Mouse (Mus musculus) embryonic facial prominence, embryonic 10.5 days (tissue): ENCODE results near the gene Apoa2. TPM values are rescaled to one million over a fixed set of nuclear protein-coding genes. Genes with fewer than 3 reads are reported as not detected.
"Not testable (repeated sequence)": the region's sequence is repeated elsewhere in the genome, so short reads cannot be mapped to it uniquely, and the experiment has no call there.

Source experiments
- DNase-seq: peaks from one replicate; pipeline ENCODE4 v3.0.0-alpha.2; 2017; ENCODE audit warnings: low spot score
- H3K27ac ChIP-seq: fragments of 300-500 bp; sonication (generic); replicated peaks from 2 replicates; pipeline ENCODE4 v1.5.1; 2016; ENCODE audit warnings: mild to moderate bottlenecking
- H3K27me3 ChIP-seq: fragments of 300-500 bp; sonication (generic); replicated peaks from 2 replicates; pipeline ENCODE4 v1.6.1; 2016; ENCODE audit warnings: low read depth, mild to moderate bottlenecking; ENCODE audit not compliant: poor library complexity, severe bottlenecking
- H3K36me3 ChIP-seq: fragments of 300-500 bp; sonication (generic); replicated peaks from 2 replicates; pipeline ENCODE4 v1.6.1; 2016; ENCODE audit warnings: mild to moderate bottlenecking, moderate library complexity
- H3K4me1 ChIP-seq: fragments of 300-500 bp; sonication (generic); 2 replicates; pipeline ENCODE4 v1.6.1; 2016
- H3K4me3 ChIP-seq: fragments of 300-500 bp; sonication (generic); 2 replicates; pipeline ENCODE4 v1.5.1; 2016; ENCODE audit warnings: mild to moderate bottlenecking, moderate library complexity
- H3K9me3 ChIP-seq: fragments of 300-500 bp; sonication (generic); 2 replicates; pipeline ENCODE4 v1.6.1; 2016; ENCODE audit warnings: mild to moderate bottlenecking
- WGBS: fragments of 180-500 bp; shearing (Covaris S2); methylation state at CpG from one replicate; pipeline ENCODE4 v1.1.7; 2016; 5-methylcytosine and 5-hydroxymethylcytosine counted together
- polyA plus RNA-seq: library from polyadenylated mRNA; unstranded; fragments of >200 nt; fragmentation: Nextera tagmentation; extraction: Ambion mirVana; gene quantifications from 2 replicates; pipeline ENCODE4 v1.2.1, GENCODE M21; 2016

Apoa2 gene
- polyA plus RNA-seq, 1 experiment from 2014 or later: 2.7 TPM

DNA sequence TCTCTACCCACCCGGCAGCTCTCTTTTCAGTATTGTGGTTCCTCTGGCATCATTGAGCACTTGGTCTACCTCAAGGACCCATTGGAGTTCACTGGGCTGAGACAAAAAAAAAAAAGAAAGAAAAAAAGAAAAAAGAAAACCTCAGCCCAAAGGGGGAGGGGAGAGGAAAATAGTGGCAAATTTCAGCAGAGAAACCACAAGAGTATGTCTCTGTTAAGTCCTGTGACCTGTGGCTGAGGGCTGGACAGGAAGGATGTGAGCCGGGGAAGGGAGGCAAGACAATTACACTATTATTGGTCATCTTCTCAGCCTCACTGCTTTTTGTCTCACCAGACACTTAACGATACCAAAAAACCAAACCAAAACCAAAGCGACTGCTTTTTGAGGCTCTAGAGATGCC, 7.0 kb downstream of the Apoa2 start:
- 54% methylated on average over 4 of the region's 4 CpGs for WGBS
- no peak overlapping the region for H3K27ac ChIP-seq
- H3K4me3 ChIP-seq: no peak overlapping the region
- no peak for DNase-seq
- H3K9me3 ChIP-seq: no peaks in the 10 kb centered on the region
- peaks cover 38% of the 10 kb centered on the region for H3K36me3 ChIP-seq
- H3K4me1 ChIP-seq: peaks cover 36% of the 10 kb centered on the region
- no peaks in the 10 kb centered on the region for H3K27me3 ChIP-seq

DNA sequence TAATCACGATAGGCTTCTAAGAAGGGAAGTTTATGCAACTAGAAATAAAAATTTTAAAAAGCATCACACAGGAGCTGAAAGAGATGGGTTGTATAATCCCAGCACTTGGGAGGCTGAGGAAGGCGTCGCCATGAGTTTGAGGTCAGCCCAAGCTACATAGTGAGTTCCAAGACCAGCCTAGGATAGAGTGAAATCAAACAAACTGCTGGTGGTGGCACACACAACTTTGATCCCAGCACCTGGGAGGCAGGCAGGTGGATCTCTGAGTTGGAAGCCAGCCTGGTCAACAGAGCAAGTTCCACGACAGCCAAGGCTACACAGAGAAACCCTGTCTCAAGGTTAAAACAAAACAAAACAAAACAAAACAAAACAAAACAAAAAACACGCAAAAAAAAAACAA, 7.5 kb downstream of the Apoa2 start:
- Histone ChIP-seq H3K27ac (no peak overlapping the region), H3K27me3 (no peaks in the 10 kb centered on the region), H3K4me1 (peaks cover 36% of the 10 kb centered on the region), H3K9me3 (no peaks in the 10 kb centered on the region), H3K4me3 (no peak overlapping the region), H3K36me3 (peaks cover 43% of the 10 kb centered on the region)
- DNase-seq: no peak
- WGBS: 87% methylated on average over 5 of the region's 5 CpGs

DNA sequence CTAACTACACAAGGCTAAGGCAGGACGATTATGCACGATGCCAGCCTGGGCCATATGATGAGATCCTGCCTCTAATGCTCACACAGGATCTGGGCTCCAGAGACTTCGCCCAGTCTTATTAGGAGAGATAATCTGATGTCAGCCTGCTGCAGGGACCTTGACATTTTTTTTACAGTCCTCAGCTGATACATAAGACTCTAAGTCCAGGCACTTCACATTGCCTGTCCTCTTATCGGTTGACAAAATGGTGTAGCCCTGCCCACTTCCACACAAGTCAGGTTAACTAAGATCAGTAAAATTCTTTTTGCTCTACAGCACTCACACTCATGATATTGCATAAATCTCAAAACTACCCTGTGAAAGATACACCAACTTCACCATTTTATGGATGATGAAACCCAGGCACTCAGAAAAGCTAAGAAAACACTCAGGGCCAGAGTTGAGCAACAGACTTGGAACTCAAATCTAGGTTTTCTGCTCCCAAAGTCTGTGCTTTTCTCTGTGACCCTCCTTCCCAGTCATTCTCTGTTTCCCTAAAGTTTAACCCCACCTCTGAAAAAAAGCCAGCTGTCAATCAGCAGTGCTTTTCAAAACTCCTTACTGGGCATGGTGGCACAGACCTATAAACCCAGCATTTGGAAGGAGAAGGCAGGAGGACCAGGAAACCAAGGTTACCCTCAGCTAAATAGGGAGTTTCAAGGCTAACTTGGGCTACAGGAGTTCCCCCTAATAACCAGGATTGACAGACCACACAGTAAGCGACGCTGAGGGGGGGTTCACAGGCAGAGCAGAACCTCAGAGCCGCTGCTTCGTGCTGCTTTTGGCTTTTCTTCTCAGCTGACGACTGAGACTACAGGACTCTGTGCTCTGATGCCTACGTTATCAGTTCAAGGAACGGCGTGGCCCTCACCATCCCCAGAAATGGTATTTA, 8.2 kb downstream of the Apoa2 start:
- Histone ChIP-seq H3K36me3 (peaks cover 50% of the 10 kb centered on the region), H3K9me3 (no peaks in the 10 kb centered on the region), H3K27ac (no peak overlapping the region), H3K27me3 (no peaks in the 10 kb centered on the region), H3K4me3 (no peak overlapping the region), H3K4me1 (peaks cover 36% of the 10 kb centered on the region)
- WGBS: 86% methylated on average over 12 of the region's 12 CpGs
- no peak for DNase-seq

DNA sequence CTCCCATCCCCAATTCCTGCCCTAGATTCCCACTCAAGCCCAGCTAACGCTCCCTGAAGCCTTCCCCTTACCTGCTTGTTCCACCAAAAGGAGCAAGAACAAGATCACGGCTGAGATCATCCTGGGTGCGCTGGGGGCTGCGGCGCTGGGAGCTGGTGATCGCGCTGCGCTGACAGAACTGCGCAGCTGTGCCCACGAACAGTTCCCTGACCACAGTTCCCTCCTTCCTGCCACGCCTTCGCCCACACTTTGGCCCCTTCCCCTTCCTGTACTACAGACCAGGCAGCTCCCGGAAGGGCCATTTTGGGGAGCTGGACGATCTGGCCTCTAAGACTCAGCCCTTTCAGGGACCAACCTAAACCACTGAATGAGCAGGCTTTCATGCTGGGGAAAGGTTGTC, 9.3 kb downstream of the Apoa2 start, which contains the start of gene Fcer1g:
Gene Fcer1g, minus strand, starts transcription at position 240 of the 400 bp plus-strand sequence.
- Histone ChIP-seq H3K36me3 (peaks cover 60% of the 10 kb centered on the region), H3K4me1 (peaks cover 32% of the 10 kb centered on the region), H3K27ac (no peak within 1 kb of the TSS), H3K9me3 (no peaks in the 10 kb centered on the region), H3K27me3 (no peaks in the 10 kb centered on the region), H3K4me3 (no peak within 1 kb of the TSS)
- 91% methylated on average over 14 of the region's 14 CpGs for WGBS
- no peak for DNase-seq

DNA sequence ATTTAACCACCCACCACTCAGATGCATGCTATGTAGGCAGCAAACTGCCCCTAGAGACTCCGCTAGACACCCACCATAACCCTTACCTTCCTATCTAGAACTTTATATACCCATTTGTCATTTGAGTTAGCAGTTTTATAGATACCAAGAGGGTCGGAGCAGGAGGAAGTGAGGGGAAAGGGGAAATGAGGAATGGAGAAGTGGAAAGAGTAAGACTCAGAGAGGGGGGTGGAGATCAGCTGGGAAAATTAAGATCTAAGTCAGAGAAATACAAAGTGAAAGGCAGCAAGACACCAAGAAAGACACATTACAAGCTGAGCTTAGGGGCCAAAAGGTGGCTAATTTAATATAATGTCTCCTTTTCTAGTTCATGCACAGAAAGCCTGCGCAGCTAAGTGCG, 9.7 kb downstream of the Apoa2 start:
- H3K9me3 ChIP-seq: no peaks in the 10 kb centered on the region
- 92% methylated on average over 4 of the region's 4 CpGs for WGBS
- peaks cover 28% of the 10 kb centered on the region for H3K4me1 ChIP-seq
- no peaks in the 10 kb centered on the region for H3K27me3 ChIP-seq
- no peak overlapping the region for H3K27ac ChIP-seq
- peaks cover 65% of the 10 kb centered on the region for H3K36me3 ChIP-seq
- no peak overlapping the region for H3K4me3 ChIP-seq
- DNase-seq: no peak

DNA sequence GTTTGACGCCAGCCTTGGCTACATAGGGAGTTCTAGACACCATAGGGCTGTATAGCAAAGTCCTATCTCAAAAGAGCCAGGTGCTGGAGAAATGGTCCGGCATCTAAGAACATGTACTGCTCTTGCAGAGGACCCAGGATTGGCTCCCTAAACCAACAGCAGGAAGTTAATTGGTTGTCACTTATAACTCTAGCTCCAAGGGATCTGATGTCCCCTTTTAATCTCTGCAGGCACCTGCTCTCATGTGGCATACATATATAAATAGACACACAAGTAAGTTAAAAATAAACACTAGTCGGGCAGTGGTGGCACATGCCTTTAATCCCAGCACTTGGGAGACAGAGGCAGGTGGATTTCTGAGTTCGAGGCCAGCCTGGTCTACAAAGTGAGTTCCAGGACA, 10.9 kb downstream of the Apoa2 start:
- H3K36me3 ChIP-seq: peaks cover 77% of the 10 kb centered on the region
- H3K4me1 ChIP-seq: peaks cover 17% of the 10 kb centered on the region
- 91% methylated on average over 4 of the region's 4 CpGs for WGBS
- H3K4me3 ChIP-seq: no peak overlapping the region
- H3K27me3 ChIP-seq: no peaks in the 10 kb centered on the region
- no peak overlapping the region for H3K27ac ChIP-seq
- no peak for DNase-seq
- no peaks in the 10 kb centered on the region for H3K9me3 ChIP-seq

DNA sequence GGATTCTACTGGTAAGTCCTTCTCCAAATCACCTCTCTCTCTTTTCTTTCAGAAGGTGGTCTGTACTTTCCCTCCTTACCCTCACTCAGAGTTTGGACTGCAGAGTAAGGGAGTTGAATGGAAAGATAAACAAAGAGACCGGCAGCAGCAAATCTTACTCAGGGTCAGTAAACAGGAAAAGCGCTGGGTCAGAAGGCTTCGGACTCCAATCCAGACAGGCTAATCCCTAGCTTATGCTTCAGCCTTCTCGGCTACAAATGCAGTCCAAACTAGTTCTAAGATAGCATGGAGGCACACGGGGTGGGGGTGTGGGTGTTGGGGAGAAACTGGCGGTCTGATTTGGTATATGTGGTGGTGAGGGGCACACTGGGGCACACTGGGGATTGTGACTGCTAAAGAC, 12.6 kb downstream of the Apoa2 start:
- Histone ChIP-seq H3K4me1 (peaks cover 7% of the 10 kb centered on the region; the same call in 1 of the 2 replicates), H3K4me3 (no peak overlapping the region), H3K27me3 (no peaks in the 10 kb centered on the region), H3K9me3 (no peaks in the 10 kb centered on the region), H3K27ac (no peak overlapping the region), H3K36me3 (peaks cover 94% of the 10 kb centered on the region)
- DNase-seq: no peak
- WGBS: 84% methylated on average over 6 of the region's 6 CpGs

DNA sequence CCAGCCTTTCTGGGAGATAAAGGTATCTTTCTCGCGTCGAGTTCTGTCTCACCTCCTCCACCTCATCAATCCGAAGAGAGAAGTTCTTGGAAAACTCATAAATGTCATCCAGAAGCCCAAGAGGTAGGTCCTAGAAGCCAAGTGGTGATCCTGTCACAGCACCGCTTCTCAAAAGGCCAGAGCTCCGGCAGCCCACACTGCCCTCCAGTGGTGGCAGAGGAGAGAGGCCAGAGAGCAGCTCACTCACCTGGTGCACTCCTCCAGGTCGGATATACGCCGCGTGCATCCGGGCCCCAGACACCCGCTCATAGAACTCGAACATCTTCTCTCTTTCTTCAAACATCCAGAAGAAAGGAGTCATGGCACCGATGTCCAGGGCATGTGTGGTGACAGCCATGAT, 13.6 kb downstream of the Apoa2 start:
- H3K36me3 ChIP-seq: peaks cover 100% of the 10 kb centered on the region
- H3K27me3 ChIP-seq: no peaks in the 10 kb centered on the region
- 74% methylated on average over 14 of the region's 14 CpGs for WGBS
- H3K4me1 ChIP-seq: peaks cover 4% of the 10 kb centered on the region; the same call in 1 of the 2 replicates
- no peak overlapping the region for H3K4me3 ChIP-seq
- peak; percentile 72 for DNase-seq
- H3K27ac ChIP-seq: no peak overlapping the region
- no peaks in the 10 kb centered on the region for H3K9me3 ChIP-seq

DNA sequence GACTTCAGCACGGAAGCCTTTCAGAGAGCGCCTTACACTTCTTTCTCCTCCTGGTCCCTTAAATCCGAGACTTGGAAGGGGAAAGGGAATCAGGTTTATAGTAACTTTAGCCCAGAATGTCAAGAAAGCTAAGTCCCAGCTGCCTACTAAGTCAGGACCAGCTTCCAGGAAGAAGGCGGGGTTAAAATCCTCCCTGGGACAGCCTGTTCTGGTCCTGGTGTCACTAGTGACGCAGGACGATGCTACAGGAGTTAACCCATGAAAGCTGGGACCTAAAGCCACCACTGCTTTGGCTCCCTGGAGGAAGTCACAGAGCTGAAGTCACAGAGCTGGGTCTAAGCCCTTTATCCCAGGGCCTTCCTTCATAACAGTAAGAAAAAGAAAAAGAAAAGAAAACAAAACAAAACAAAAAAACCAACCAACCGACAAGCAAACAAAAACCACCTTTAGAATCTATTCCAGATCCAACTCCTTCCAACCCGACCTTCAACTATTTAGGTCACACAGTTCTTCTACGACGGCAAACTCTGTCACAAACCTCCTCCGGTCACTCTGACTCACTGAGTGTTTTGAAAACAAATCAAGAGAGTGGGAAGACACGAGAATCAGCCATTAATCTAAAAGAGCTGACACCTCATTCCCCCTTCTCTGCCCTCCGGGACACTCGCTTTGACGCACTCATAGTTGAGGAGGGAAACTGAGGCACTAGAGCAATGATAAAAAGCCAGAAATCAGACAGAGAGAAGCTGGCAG, 15.3 kb downstream of the Apoa2 start:
- Histone ChIP-seq H3K9me3 (no peaks in the 10 kb centered on the region), H3K27me3 (no peaks in the 10 kb centered on the region), H3K27ac (no peak overlapping the region), H3K36me3 (peaks cover 97% of the 10 kb centered on the region), H3K4me1 (0 out of 2 replicates have a peak, but pooled peaks cover 2% of the 10 kb centered on the region), H3K4me3 (no peak overlapping the region)
- DNase-seq: no peak
- 79% methylated on average over 15 of the region's 15 CpGs for WGBS

DNA sequence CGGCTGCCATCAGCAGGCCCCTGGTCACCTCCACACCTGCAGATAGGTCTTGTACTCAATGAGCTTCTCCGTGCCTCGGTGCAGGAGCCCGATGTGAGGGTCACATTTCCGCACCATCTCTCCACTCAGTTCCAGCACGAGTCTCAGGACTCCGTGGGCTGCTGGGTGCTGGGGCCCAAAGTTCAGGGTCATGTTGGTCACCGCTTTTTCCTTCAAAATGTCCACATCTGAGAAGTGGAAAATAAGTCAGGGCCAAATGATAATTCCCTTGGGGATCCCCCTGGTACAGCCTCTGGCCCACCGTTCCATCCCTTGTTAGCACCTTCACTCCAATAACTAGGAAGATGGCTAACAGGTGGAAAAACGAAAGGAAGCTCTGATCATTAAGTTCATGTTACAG, 16.1 kb downstream of the Apoa2 start:
- no peaks in the 10 kb centered on the region for H3K9me3 ChIP-seq
- DNase-seq: no peak
- no peak overlapping the region for H3K27ac ChIP-seq
- H3K4me3 ChIP-seq: no peak overlapping the region
- H3K27me3 ChIP-seq: no peaks in the 10 kb centered on the region
- peaks cover 9% of the 10 kb centered on the region for H3K4me1 ChIP-seq
- H3K36me3 ChIP-seq: peaks cover 96% of the 10 kb centered on the region
- WGBS: 89% methylated on average over 10 of the region's 10 CpGs

DNA sequence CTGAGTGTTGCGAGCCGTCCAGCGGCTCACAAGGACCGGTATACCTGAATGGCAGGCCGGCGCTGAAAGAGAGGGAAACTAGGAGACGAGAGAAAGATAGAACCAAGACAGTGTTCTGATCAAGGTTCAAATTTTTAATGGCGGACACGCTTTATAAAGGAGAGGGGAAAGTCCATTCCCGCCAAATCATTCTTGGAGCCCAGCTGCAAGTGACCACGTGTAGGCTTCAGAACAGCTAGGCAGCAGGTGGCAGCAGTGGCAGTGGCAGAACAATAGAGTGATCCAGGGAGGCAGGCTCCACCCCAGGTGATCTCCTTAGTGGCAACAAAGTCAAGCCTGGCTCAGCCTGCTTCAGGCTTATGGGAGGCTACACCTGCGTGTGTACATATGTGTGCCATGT, 17.1 kb downstream of the Apoa2 start:
- H3K27ac ChIP-seq, H3K4me3 ChIP-seq, H3K27me3 ChIP-seq, H3K9me3 ChIP-seq, DNase-seq: not testable (repeated sequence)
- 86% methylated on average over 12 of the region's 12 CpGs for WGBS
- Histone ChIP-seq H3K4me1 (peaks cover 14% of the 10 kb centered on the region), H3K36me3 (peaks cover 86% of the 10 kb centered on the region)

DNA sequence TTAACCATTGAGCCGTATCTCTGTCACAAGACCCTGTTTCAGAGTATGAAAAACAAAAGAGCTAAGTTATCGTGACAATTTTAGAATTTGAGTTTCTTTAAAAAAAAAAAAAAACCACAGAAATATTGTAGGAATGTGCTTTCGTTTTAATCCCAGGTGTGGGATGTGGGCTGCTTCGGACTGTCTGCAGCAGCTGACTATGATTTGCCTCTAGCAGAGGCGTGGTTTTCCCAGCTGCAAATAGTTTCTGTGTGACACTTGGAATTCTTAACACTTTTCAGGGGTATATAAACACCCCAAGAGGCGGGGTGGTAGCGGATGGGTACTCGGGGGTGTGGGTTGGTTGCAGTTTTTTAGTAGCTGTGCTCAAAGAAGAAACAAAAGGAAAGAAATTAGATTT, 20.5 kb downstream of the Apoa2 start:
- no peaks in the 10 kb centered on the region for H3K27me3 ChIP-seq
- DNase-seq: no peak
- H3K9me3 ChIP-seq: no peaks in the 10 kb centered on the region
- no peak overlapping the region for H3K4me3 ChIP-seq
- peaks cover 43% of the 10 kb centered on the region for H3K4me1 ChIP-seq
- WGBS: 89% methylated on average over 8 of the region's 8 CpGs
- H3K27ac ChIP-seq: no peak overlapping the region
- H3K36me3 ChIP-seq: peaks cover 52% of the 10 kb centered on the region
